Mouse (Mus musculus) central nervous system, embryonic 11.5 days (tissue): ENCODE results near the gene C1s2. TPM values are rescaled to one million over a fixed set of nuclear protein-coding genes. Genes with fewer than 3 reads are reported as not detected.

Experiments used
- polyA plus RNA-seq: library from polyadenylated mRNA; depleted of rRNA; stranded (reverse); fragments of >200 nt; gene quantifications from 2 replicates; pipeline ENCODE4 v1.2.3, GENCODE M21; 2012; rRNA removed

Gene C1s2
- 0.24 and 0.26 TPM in 2 replicates for polyA plus RNA-seq

DNA sequence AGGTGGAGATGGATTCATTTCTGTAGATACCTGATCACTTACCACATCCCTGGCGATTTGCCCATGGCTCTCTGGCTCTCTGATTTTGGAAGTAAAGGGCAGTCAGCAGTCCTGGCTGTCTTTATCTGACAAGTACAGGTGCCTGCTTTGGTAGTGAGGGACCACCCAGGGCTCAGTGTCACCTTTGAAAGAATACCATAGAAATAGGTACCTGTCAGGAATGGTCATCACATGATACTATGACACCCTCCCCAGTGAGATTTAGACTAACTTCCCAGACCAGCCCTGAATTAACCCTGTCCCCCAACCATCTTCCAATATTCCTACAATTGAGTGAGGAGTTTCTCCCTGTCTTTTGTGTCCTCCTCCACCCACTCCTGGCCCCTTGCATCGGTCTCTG, at the start of gene C1s2:
Gene C1s2, minus strand, starts transcription at position 101 of the 400 bp plus-strand sequence.

DNA sequence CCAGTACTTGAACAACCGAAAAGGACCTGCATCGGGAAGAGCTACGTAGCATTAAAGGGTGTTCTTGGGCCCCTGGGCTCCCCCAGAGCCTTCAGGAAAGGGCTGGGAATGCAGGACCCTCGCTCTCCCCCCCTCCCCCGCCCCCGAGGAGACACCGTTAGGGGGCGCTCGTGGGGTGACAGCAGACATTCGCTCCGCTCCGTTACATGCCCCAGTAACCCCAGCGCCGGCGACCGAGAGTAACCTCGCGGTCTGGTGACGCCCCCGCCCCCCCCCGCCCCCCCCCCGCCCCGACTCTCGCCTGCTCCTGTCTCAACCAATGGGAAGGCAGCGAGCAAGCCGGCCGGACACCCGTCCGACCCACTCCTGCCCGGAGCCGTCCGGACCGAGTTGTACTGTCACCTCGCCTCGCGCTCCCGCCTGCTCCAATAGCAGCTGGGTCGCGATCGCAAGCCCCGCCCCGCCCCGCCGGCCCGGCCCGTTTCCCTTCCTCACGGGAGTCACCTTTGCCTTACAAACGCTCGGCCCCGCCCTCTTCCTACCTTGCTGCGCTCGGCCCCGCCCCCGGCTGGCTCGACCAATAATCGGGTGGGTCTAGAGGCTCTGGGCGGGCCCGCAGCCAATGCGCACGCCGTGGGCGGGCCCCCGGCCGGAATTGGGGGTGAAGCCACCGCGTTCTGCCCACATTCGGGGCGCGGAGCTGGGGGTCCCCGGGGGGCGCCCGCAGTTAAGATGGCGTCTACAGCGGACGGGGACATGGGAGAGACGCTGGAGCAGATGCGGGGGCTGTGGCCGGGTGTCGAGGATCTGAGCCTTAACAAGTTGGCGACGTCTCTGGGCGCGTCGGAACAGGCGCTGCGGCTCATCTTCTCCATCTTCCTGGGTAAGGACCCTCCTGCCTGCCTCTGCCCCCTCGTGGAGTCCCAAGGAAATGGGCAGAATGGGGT, 26.9 kb upstream of the C1s2 start, which contains the start of gene Lpcat3:
Gene Lpcat3, plus strand, starts transcription at position 551 of the 947 bp plus-strand sequence.

Other genes starting within 250 kb of the C1s2 start
- 56.3 and 67.4 TPM in 2 replicates for gene Pex5, start 221.0 kb downstream of the C1s2 start, polyA plus RNA-seq
- gene Clstn3, start 171.3 kb downstream of the C1s2 start, polyA plus RNA-seq: 13.7 and 17.0 TPM in 2 replicates
- gene C1rl, start 143.0 kb downstream of the C1s2 start, polyA plus RNA-seq: 0.32 and 0.35 TPM in 2 replicates
- gene C1ra, start 123.7 kb downstream of the C1s2 start, polyA plus RNA-seq: 0.12 and 0.24 TPM in 2 replicates
- 2.5 and 2.9 TPM in 2 replicates for gene C1s1, start 93.7 kb downstream of the C1s2 start, polyA plus RNA-seq
- not detected in 2 replicates for gene C1rb, start 65.8 kb downstream of the C1s2 start, polyA plus RNA-seq
- 36.6 and 50.7 TPM in 2 replicates for gene Lpcat3, start 26.9 kb upstream of the C1s2 start, polyA plus RNA-seq
- 177 and 187 TPM in 2 replicates for gene Emg1, start 76.1 kb upstream of the C1s2 start, polyA plus RNA-seq
- gene Phb2, start 76.3 kb upstream of the C1s2 start, polyA plus RNA-seq: 185 and 198 TPM in 2 replicates
- 5.3 and 7.8 TPM in 2 replicates for gene Ptpn6, start 102.6 kb upstream of the C1s2 start, polyA plus RNA-seq
- gene Grcc10, start 105.3 kb upstream of the C1s2 start, polyA plus RNA-seq: 383 and 432 TPM in 2 replicates
- gene Gm45234, start 119.9 kb upstream of the C1s2 start, polyA plus RNA-seq: 0.11 TPM in 1 of 2 replicates, not detected in the other
- 40.9 and 65.1 TPM in 2 replicates for gene Atn1, start 120.4 kb upstream of the C1s2 start, polyA plus RNA-seq
- 9.1 and 11.8 TPM in 2 replicates for gene Eno2, start 133.6 kb upstream of the C1s2 start, polyA plus RNA-seq
- 4.2 and 11.4 TPM in 2 replicates for gene Lrrc23, start 143.6 kb upstream of the C1s2 start, polyA plus RNA-seq
- 6.0 and 8.9 TPM in 2 replicates for gene Spsb2, start 172.6 kb upstream of the C1s2 start, polyA plus RNA-seq
- gene Tpi1, start 178.2 kb upstream of the C1s2 start, polyA plus RNA-seq: 559 and 705 TPM in 2 replicates
- 111 and 146 TPM in 2 replicates for gene Usp5, start 193.4 kb upstream of the C1s2 start, polyA plus RNA-seq
- 157 and 168 TPM in 2 replicates for gene Cdca3, start 193.5 kb upstream of the C1s2 start, polyA plus RNA-seq
- 2.2 and 3.0 TPM in 2 replicates for gene Gnb3, start 204.2 kb upstream of the C1s2 start, polyA plus RNA-seq
- gene P3h3, start 221.7 kb upstream of the C1s2 start, polyA plus RNA-seq: 103 and 125 TPM in 2 replicates
- 13.4 and 15.2 TPM in 2 replicates for gene Gpr162, start 227.9 kb upstream of the C1s2 start, polyA plus RNA-seq